Mouse (Mus musculus) adipose tissue, adult 10 weeks (tissue): ENCODE results near the gene 1700011M02Rik. TPM values are rescaled to one million over a fixed set of nuclear protein-coding genes. Genes with fewer than 3 reads are reported as not detected.

Experiments
- polyA plus RNA-seq: library from polyadenylated mRNA; stranded (reverse); fragments of 350-450 nt; fragmentation: Illumina TruSeq; extraction: RNeasy Lipid Tissue Mini Kit (QIAGEN cat#74804); gene quantifications from one replicate; pipeline ENCODE4 v1.2.3, GENCODE M21; 2014; ENCODE audit warnings: low read depth, low replicate concordance

Gene 1700011M02Rik
- not detected for polyA plus RNA-seq

DNA sequence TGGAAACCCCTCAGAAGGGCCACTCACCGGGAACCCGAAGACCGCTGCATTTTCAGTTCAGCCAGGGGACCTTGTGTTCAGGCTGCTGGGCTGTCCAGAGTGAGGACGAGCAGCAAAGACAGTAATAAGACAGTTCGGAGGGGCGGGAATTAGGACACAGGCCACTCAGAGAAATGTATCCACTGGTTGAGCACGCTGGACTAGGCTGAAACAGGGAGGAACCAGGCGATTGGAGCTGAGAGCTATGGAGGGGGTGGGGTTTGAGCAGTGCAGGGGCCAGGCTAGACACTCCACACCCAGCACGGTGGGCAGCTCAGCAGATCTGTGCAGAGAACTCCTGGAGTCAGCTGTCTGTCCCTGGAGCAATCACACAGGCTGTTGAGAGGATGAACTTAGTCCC, at the start of gene 1700011M02Rik, which contains the start of gene Dmrtc1a:
Gene 1700011M02Rik (plus strand): TSS at position 319 of the 400 bp plus-strand sequence.
Gene Dmrtc1a (minus strand): TSS at position 101 of the 400 bp plus-strand sequence.

DNA sequence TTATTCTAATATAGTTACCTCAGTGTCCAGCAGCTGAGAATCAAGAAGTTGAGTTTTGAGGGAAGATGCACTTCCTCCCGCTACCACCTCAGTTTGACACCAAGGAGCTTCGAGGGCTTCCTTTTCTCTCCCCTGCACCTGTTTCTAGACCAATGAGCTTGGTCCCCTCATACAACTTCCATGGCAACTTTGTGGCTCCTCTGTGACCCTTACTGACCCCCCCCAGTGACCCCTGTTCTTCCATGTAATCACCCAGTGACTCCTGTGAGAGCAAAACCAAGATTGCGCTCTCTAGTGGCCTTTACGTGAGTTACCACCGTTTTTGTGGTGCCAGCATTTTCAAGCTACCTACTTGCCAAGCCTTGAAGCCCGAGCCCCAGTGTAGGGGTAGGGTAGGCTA, 40.8 kb upstream of the 1700011M02Rik start, which contains the start of gene 1700031F05Rik:
Gene 1700031F05Rik (minus strand): TSS at position 101 of the 400 bp plus-strand sequence.

DNA sequence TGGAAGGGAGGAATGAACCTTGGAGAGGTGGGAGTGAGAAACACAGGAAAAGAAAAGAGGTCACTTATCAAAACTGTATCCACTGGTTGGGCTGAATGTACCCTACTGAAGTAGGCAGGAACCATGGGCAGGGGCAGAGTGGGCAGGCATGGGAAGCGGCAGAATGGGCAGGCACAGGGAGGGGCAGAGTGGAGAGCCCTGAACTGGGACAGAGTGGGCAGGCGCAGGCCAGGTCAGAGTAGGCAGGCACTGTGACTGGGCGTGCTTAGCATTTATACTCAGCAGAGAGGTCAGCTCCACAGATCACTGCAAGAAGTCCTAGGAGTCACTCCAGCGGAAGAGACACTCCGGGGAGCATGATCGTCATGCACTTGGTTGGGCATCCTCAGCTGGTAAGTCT, 19.4 kb downstream of the 1700011M02Rik start, which contains the start of gene 1700018G05Rik:
Gene 1700018G05Rik (plus strand): TSS at position 301 of the 400 bp plus-strand sequence.

Other genes starting within 250 kb of the 1700011M02Rik start
- not detected for gene Gm3880, start 221.9 kb upstream of the 1700011M02Rik start, polyA plus RNA-seq
- gene Gm9112, start 201.3 kb upstream of the 1700011M02Rik start, polyA plus RNA-seq = 1.5 TPM
- gene Dmrtc1b, start 201.0 kb upstream of the 1700011M02Rik start, polyA plus RNA-seq = 0.52 TPM
- not detected for gene Dmrtc1c1, start 105.9 kb upstream of the 1700011M02Rik start, polyA plus RNA-seq
- not detected for gene Dmrtc1c2, start 54.3 kb upstream of the 1700011M02Rik start, polyA plus RNA-seq
- gene 1700031F05Rik, start 40.9 kb upstream of the 1700011M02Rik start, polyA plus RNA-seq = not detected
- 27.1 TPM for gene Dmrtc1a, start 218 bp upstream of the 1700011M02Rik start, polyA plus RNA-seq
- gene 1700018G05Rik, start 19.5 kb downstream of the 1700011M02Rik start, polyA plus RNA-seq = 16.2 TPM